Mouse (Mus musculus) heart, embryonic 13.5 days (tissue): Measurements from ENCODE around the gene Timp2. TPM values are rescaled to one million over a fixed set of nuclear protein-coding genes. Genes with fewer than 3 reads are reported as not detected.
A peak's percentile ranks its signal among the peaks of the same experiment; 100 is the strongest.

Experiments used
- ATAC-seq: fragments of 200-750 bp; cut with Nextera tagmentation; 2 replicates; pipeline ENCODE4 v1.8.0; 2017; ENCODE audit warnings: moderate TSS enrichment; ENCODE audit not compliant: insufficient number of reproducible peaks, low FRiP score, low TSS enrichment; ENCODE audit errors: extremely low read depth
- H3K27ac ChIP-seq: fragments of 300-500 bp; sonication (generic); replicated peaks from 2 replicates; pipeline ENCODE4 v1.5.1; 2015; ENCODE audit warnings: moderate library complexity, mild to moderate bottlenecking, inconsistent platforms
- H3K27me3 ChIP-seq: fragments of 300-500 bp; sonication (generic); replicated peaks from 2 replicates; pipeline ENCODE4 v1.6.1; 2015; ENCODE audit warnings: mild to moderate bottlenecking, inconsistent platforms
- H3K36me3 ChIP-seq: fragments of 300-500 bp; sonication (generic); 2 replicates; pipeline ENCODE4 v1.6.1; 2015; ENCODE audit warnings: mild to moderate bottlenecking, inconsistent platforms
- H3K4me1 ChIP-seq: fragments of 300-500 bp; sonication (generic); 2 replicates; pipeline ENCODE4 v1.6.1; 2015; ENCODE audit warnings: inconsistent platforms
- H3K4me2 ChIP-seq: fragments of 300-500 bp; sonication (generic); 2 replicates; pipeline ENCODE4 v1.6.1; 2015; ENCODE audit warnings: inconsistent platforms, mild to moderate bottlenecking, moderate library complexity
- H3K4me3 ChIP-seq: fragments of 300-500 bp; sonication (generic); 2 replicates; pipeline ENCODE4 v1.5.1; 2015; ENCODE audit warnings: moderate library complexity, mild to moderate bottlenecking, inconsistent platforms
- H3K9ac ChIP-seq: fragments of 300-500 bp; sonication (generic); 2 replicates; pipeline ENCODE4 v1.6.1; 2015; ENCODE audit warnings: inconsistent platforms, mild to moderate bottlenecking, moderate library complexity
- H3K9me3 ChIP-seq: fragments of 300-500 bp; sonication (generic); 2 replicates; pipeline ENCODE4 v1.6.1; 2016; ENCODE audit warnings: inconsistent platforms
- WGBS: fragments of 180-500 bp; shearing (Covaris S2); methylation state at CpG from one replicate; pipeline ENCODE4 v1.1.7; 2015; ENCODE audit warnings: mixed read lengths; 5-methylcytosine and 5-hydroxymethylcytosine counted together
- polyA plus RNA-seq: library from polyadenylated mRNA; unstranded; fragments of >200 nt; fragmentation: Nextera tagmentation; extraction: Ambion mirVana; gene quantifications from 2 replicates; pipeline ENCODE4 v1.2.1, GENCODE M21; 2015

Gene Timp2
- 61.0 and 63.6 TPM in 2 replicates for polyA plus RNA-seq

- 37% methylated on average over 6 of the region's 6 CpGs for WGBS
- Histone ChIP-seq H3K9me3 (no peaks in the 10 kb centered on the region), H3K36me3 (peaks cover 10% of the 10 kb centered on the region), H3K4me2 (peak within 1 kb of the TSS; percentile 84), H3K27me3 (no peaks in the 10 kb centered on the region), H3K4me3 (peak within 1 kb of the TSS; percentile 88), H3K4me1 (peaks cover 41% of the 10 kb centered on the region), H3K27ac (peak within 1 kb of the TSS; percentile 91), H3K9ac (peak within 1 kb of the TSS; percentile 97)
- ATAC-seq, result no peak
Measured at GRCm38 (mm10) chr11:118355640-118356039, at the start of gene Timp2. Gene Timp2 (minus strand): TSS chr11:118355740.

GRCm38 (mm10) chr11:118405311-118405710 is 49.8 kb upstream of the Timp2 start:
- Histone ChIP-seq H3K4me3 (no peak overlapping the region), H3K9ac (no peak overlapping the region), H3K4me2 (no peak overlapping the region), H3K27ac (no peak overlapping the region), H3K9me3 (no peaks in the 10 kb centered on the region), H3K36me3 (peaks cover 47% of the 10 kb centered on the region), H3K27me3 (no peaks in the 10 kb centered on the region), H3K4me1 (peaks cover 26% of the 10 kb centered on the region)
- no peak for ATAC-seq
- 93% methylated on average over 8 of the region's 8 CpGs for WGBS

GRCm38 (mm10) chr11:118403951-118404899 is 48.7 kb upstream of the Timp2 start:
- H3K4me3 ChIP-seq, result no peak overlapping the region
- 61% methylated on average over 6 of the region's 6 CpGs for WGBS
- H3K4me1 ChIP-seq, result peaks cover 36% of the 10 kb centered on the region
- ATAC-seq, result no peak
- no peak overlapping the region for H3K9ac ChIP-seq
- no peaks in the 10 kb centered on the region for H3K27me3 ChIP-seq
- no peaks in the 10 kb centered on the region for H3K9me3 ChIP-seq
- H3K36me3 ChIP-seq, result peaks cover 36% of the 10 kb centered on the region
- H3K4me2 ChIP-seq, result no peak overlapping the region
- no peak overlapping the region for H3K27ac ChIP-seq

GRCm38 (mm10) chr11:118403183-118403582 is 47.6 kb upstream of the Timp2 start:
- Histone ChIP-seq H3K4me1 (peaks cover 36% of the 10 kb centered on the region), H3K9ac (no peak overlapping the region), H3K4me3 (no peak overlapping the region), H3K4me2 (no peak overlapping the region), H3K27me3 (no peaks in the 10 kb centered on the region), H3K36me3 (peaks cover 25% of the 10 kb centered on the region), H3K9me3 (no peaks in the 10 kb centered on the region), H3K27ac (no peak overlapping the region)
- ATAC-seq, result no peak
- WGBS, result 93% methylated on average over 2 of the region's 2 CpGs

- no peak for ATAC-seq
- peaks cover 12% of the 10 kb centered on the region for H3K36me3 ChIP-seq
- no peak within 1 kb of the TSS for H3K4me3 ChIP-seq
- no peaks in the 10 kb centered on the region for H3K27me3 ChIP-seq
- no peaks in the 10 kb centered on the region for H3K9me3 ChIP-seq
- H3K9ac ChIP-seq, result peak within 1 kb of the TSS; percentile 69
- peak within 1 kb of the TSS; percentile 24; the same call in 1 of the 2 replicates for H3K4me2 ChIP-seq
- WGBS, result 37% methylated on average over 7 of the region's 7 CpGs
- peak within 1 kb of the TSS; percentile 76 for H3K27ac ChIP-seq
- H3K4me1 ChIP-seq, result peaks cover 35% of the 10 kb centered on the region
Measured at GRCm38 (mm10) chr11:118401760-118402280, 46.3 kb upstream of the Timp2 start, which contains the start of gene Lgals3bp. Gene Lgals3bp (minus strand): TSS chr11:118402092.

- Histone ChIP-seq H3K4me1 (peaks cover 32% of the 10 kb centered on the region), H3K27ac (peak overlapping the region; percentile 76), H3K4me3 (no peak overlapping the region), H3K36me3 (peaks cover 5% of the 10 kb centered on the region), H3K9me3 (no peaks in the 10 kb centered on the region), H3K27me3 (no peaks in the 10 kb centered on the region), H3K9ac (peak overlapping the region; percentile 69), H3K4me2 (peak overlapping the region; percentile 24; the same call in 1 of the 2 replicates)
- WGBS, result 78% methylated on average over 4 of the region's 4 CpGs
- no peak for ATAC-seq
Measured at GRCm38 (mm10) chr11:118401195-118401594, 45.7 kb upstream of the Timp2 start.

GRCm38 (mm10) chr11:118400566-118400936 is 45.0 kb upstream of the Timp2 start:
- 10% methylated on average over 6 of the region's 6 CpGs for WGBS
- ATAC-seq, result no peak
- H3K4me2 ChIP-seq, result peak overlapping the region; percentile 29; the same call in 1 of the 2 replicates
- no peaks in the 10 kb centered on the region for H3K27me3 ChIP-seq
- H3K9me3 ChIP-seq, result no peaks in the 10 kb centered on the region
- peaks cover 32% of the 10 kb centered on the region for H3K4me1 ChIP-seq
- 0 out of 2 replicates have a peak, but pooled peaks cover 4% of the 10 kb centered on the region for H3K36me3 ChIP-seq
- H3K9ac ChIP-seq, result peak overlapping the region; percentile 26; the same call in 1 of the 2 replicates
- H3K4me3 ChIP-seq, result no peak overlapping the region
- peak overlapping the region; percentile 76 for H3K27ac ChIP-seq

- H3K27ac ChIP-seq, result peak overlapping the region; percentile 76
Measured at GRCm38 (mm10) chr11:118399891-118400565, 44.5 kb upstream of the Timp2 start.

GRCm38 (mm10) chr11:118397806-118398530 is 42.4 kb upstream of the Timp2 start:
- Histone ChIP-seq H3K27ac (no peak overlapping the region), H3K4me3 (no peak overlapping the region), H3K4me1 (peaks cover 32% of the 10 kb centered on the region), H3K36me3 (0 out of 2 replicates have a peak, but pooled peaks cover 4% of the 10 kb centered on the region), H3K4me2 (no peak overlapping the region), H3K9ac (no peak overlapping the region), H3K9me3 (no peaks in the 10 kb centered on the region), H3K27me3 (no peaks in the 10 kb centered on the region)
- no peak for ATAC-seq
- 87% methylated on average over 26 of the region's 26 CpGs for WGBS

More at GRCm38 (mm10) chr11:118399891-118400565, 44.5 kb upstream of the Timp2 start:
- ATAC-seq, result no peak
- 39% methylated on average over 5 of the region's 5 CpGs for WGBS
- Histone ChIP-seq H3K9ac (peak overlapping the region; percentile 26; the same call in 1 of the 2 replicates), H3K9me3 (no peaks in the 10 kb centered on the region), H3K27me3 (no peaks in the 10 kb centered on the region), H3K4me1 (peaks cover 32% of the 10 kb centered on the region), H3K4me2 (peak overlapping the region; percentile 29; the same call in 1 of the 2 replicates), H3K36me3 (0 out of 2 replicates have a peak, but pooled peaks cover 4% of the 10 kb centered on the region), H3K4me3 (no peak overlapping the region)

GRCm38 (mm10) chr11:118394538-118394937 is 39.0 kb upstream of the Timp2 start:
- 58% methylated on average over 6 of the region's 6 CpGs for WGBS
- Histone ChIP-seq H3K4me1 (peaks cover 3% of the 10 kb centered on the region), H3K27me3 (no peaks in the 10 kb centered on the region), H3K4me3 (no peak overlapping the region), H3K27ac (no peak overlapping the region), H3K9ac (no peak overlapping the region), H3K4me2 (no peak overlapping the region), H3K9me3 (no peaks in the 10 kb centered on the region), H3K36me3 (0 out of 2 replicates have a peak, but pooled peaks cover 4% of the 10 kb centered on the region)
- ATAC-seq, result no peak
